Mouse (Mus musculus): ENCODE results near the gene Samd8.

The Samd8 gene

DNA sequence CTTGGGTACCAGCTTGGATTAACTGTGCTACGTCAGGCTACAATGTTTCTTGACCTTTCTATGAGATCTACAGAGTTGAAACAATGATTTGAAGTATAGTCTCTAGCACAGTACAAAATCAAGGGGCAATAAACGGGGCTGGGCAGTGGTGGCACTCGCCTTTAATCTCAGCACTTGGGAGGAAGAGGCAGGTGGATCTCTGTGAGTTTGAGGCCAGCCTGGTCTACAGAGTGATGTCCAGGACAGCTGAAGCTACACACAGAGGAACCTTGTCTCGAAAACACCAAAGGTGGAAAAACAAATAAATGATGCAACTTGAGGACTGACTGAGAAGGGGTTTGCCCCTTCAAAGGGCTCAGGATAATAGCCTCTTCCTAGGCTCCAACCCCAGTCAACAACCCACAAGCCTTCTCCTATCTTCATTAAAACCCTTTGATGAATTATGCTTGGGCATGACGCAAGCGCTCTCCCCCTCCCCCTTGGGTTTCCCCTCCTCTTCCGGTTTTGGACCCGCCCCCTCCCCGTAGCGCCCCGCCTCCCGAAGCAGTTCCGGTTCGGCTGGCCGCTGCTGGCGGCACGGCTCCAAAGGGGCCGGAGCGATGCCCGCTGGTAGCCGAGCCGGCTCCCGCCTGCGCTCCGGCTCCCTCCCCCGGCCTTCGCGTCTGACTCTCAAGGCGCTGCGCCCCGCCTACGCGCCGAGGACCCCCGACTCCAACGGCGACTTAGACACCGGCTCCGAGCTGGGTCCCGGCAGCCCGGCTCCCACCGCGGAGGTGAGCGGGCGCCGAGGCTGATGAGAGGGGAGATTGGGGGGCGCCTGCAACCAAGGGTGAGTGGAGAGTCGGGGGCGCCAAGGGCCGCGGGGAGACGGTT lies at the start of gene Samd8:
Samd8 (plus strand) TSS at position 524 of the 873 bp plus-strand sequence.
- peak; percentile 83 for DNase-seq (ENCODE audit: low spot score)

DNA sequence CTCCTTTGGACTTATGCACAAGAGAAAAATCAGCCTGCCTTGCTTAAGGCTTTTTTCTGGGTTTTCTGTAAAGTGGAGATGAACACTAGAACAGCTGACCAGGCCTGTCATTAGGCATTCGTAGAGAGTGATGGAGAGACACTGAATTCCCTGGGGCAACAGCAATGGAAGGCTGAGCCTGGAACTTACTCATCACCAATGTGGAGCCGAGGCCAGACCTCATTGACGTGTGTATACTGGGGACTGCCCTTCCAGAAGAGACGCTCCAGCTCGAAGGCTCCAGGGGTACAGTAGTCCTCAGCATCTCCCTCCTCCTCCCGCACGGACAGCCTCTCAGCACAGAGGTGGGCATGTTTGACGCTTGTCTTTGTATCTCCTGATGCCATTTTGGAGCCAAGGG lies 47.6 kb upstream of the Samd8 start:
- DNase-seq (ENCODE audit: low spot score), result no peak

DNA sequence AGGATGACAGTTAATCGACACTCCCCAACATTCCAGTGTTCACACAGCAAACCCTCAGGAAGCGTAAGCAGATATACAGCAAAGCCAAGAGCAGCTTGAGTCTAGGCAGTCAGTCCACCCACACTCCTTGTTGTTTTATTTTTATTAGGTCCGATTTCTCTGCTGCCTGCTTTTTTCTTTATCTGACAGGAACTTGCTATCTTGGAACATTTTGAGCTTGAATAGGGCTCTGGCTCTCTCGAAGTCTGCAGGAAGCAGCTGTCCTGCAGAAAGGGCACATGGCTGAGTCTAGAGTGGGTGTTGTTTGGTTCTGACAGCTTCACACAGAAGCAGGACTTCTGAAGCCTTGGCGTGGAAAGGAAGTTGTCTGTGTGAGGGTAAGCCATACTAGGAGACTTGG lies 47.1 kb upstream of the Samd8 start:
- DNase-seq (ENCODE audit: low spot score), result no peak

DNA sequence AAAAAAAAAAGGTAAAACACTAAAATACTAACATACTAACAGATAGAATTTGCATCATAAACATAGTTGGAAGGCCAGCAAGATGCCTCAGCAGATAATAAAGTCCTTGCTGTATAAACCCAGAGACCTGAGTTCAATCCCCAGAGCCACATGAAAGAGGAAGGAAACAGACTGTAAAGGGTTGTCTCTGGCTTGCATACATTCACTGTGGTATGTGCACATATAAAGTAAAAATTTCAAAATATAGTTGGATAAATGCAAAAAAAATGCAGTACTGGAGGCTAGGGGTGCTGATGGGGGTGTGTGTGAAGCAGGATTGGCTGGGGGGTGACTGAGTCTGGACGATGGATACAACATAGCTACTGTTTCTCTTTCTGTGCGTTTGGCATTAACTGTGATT lies 44.9 kb upstream of the Samd8 start:
- DNase-seq (ENCODE audit: low spot score), result no peak

DNA sequence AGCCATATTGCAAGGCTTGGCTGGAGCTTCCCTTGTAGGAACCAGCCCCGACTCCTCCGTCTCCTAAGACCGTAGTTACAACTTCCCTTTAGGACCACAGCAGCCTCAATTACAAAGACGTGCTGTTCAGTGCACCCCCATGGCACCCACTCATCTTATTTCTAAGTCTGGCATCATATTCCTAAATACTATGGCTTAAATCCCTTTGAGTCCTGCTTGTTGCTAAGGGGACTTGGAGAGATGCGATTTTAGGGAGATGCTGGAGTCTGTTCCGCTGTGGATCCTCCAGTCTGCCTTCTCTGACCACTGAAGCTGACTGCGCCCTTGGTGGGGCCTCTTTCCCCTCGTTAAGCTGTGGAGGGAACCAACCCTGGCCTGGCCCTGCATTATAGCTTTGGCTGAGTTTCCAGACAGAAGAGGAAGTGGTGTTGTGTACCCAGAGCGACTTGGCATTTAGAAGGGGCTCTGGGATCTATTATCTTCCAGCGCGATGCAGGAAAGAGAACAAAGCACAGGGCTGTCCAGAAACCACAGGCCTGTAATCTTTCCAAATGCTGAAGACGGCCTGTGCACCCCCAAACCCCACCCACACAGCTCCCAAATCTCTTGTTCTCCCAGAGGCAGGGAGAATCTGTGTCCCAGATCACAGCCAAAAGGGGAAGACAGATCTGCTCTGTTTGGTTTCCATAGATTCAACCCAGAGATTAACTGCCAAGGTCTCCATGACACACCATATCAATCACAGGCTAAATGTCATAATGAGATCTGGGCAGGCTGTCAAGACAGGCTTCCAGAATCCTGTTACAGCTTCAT lies 43.4 kb upstream of the Samd8 start:
- no peak for DNase-seq (ENCODE audit: low spot score)

DNA sequence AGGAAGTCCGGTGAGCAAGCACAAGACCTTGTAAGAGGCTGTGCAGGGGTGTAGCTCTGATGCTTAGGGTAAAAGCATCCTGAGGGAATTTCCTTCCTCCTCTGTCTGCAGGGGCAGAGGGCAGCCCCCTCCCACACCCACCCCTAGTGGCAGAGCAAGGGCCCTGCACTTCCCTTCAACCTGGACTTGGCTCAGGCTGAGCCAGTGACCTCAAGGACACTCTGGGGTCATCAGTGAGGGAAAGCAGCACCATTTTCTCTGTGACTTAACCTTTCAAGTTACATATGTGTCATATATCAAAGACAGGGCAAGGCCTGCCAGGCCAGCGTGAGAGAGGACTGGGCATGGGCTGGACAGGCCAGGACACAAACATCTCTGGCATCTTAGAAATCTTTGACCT lies 40.8 kb upstream of the Samd8 start:
- no peak for DNase-seq (ENCODE audit: low spot score)

DNA sequence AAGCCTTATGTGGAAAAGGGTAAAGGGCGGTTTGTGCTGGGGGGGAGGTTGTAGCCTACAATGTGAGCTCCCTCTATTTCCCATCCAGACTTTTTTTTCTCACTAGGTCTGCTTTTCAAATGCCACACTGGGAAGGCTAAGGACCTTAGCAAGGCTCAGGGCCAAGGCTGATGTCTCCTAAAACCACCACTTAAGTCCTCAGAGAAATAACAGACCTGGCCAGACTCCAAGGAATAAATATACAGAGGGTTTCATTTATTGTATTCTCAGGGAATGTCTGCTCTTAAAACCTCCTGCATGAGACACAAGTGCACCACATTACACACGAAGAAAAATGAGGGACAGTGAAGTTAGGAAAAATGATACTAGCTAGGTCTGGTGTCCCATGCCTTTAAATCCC lies 39.1 kb upstream of the Samd8 start:
- no peak for DNase-seq (ENCODE audit: low spot score)

DNA sequence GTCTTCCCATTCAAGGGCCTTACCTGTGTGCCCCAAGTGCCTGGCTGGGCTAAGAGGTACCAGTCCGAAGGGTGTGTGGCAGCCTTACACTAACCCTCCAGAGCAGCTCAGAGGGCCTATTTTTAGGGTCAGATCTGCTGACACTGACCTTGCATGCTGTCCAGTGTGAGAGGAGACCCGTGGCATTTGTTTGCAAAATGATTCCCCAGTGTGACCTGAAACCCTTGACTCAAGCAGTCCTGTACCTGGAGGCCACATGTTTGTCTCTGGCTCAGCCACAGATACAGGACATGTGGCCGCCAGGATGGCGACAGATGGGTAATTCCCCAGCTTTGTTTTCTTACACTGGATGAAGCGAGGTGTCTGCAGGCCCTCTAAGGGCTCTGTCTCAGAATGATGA lies 35.8 kb upstream of the Samd8 start, which contains the start of gene Dupd1:
Dupd1 (minus strand) TSS at position 91 of the 400 bp plus-strand sequence.
- DNase-seq (ENCODE audit: low spot score), result no peak

DNA sequence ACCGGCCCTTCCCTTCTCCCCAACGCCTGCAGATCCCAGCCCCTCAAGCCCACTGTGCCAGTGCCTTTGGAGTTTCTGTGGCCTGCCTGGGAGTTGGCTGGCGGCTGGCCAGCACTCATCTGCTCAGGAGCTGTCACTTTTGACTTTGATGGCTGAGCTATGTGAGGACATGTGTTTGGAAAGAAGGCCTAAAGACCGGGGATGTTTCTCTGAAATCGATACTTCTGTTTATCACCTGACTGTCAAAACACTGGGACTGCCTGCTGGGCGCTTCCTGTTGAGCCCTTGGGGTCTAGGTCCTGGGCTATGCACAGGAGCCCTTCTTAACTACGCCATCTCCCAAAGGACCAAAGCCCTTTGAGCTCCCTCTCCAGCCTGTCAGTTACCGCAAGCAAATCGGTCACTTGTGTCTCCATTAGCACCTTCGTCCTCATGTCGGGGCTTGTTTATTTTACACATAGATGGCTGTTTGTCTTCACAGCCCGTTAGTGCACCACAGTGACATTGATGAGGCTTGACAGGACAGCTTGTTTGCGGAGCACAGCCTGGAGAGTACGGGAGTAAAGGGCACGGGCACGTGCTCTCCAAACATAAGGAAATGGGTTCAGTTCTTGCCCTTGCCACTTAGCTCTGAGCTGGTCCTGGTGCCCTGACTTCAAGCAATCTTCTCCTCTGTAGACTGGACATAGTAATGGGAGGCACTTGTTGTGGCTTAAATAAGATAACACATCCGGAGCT lies 30.5 kb upstream of the Samd8 start:
- no peak for DNase-seq (ENCODE audit: low spot score)

DNA sequence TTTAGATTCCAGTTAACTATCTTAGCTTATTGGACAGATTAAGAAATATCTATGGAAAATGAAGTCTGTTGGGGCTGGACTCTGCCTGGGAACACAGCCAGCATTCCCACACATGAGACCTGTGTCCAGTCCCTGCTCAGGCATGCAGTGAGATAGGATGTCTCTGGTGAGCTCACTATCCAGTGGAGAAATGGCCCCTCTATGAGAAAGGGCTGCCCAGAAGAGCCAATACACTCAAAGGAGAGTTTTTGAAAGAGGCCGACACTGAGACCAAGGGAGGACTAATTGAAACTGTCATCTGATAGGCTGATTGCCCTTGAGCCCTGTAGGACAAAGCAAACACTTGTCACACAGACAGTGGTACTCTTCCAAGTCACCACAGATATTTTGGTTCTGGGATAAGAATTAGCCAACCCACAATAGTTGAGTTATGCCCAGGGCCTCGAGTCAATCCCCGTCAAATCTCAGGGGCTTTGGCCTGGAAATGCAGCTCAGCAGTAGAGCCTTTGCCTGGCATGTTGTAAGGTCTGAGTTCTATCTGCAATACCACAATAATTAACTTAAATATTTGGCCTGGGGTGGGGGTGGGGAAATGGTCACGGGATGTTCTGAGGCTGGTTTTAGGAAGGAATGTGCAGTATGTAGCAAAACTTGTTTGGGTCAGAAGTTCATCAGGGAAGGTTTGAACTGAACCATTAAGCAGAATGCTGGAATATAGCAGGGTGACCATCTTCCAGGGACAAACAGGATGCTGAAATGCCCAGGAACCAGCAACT lies 29.7 kb upstream of the Samd8 start:
- DNase-seq (ENCODE audit: low spot score), result no peak

DNA sequence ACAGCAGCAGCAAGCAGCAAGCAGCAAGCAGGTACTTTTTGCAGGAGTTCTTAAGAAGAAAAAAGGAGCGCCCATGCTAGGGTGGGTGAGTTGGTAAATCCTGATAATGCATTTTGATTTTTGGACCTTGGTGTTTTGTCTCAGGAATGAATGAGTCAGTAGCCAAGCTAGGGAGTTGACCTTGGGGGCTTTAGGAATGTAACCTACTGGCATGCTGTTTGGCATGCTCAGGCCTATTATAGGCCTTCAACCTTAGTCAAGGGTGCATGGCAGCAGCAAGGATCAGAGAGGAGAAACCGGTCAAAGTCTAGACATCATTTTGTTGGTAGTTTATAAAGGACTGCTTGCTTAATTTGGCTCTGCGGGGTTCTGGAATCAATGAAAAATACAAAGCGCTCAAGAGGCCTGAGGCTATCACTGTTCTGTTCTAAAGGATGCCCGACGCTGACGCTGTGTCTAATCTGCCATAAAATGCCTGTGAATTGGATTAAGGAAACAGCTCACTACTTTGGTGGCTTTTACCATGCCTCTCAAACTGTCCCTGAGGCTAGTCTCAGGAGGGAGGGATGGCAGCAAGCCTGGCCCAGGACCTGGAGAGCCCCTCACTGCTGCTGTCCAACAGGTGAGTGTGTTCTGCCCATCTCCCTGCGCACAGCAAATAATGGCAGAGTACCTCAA lies 28.2 kb upstream of the Samd8 start:
- DNase-seq (ENCODE audit: low spot score), result no peak

DNA sequence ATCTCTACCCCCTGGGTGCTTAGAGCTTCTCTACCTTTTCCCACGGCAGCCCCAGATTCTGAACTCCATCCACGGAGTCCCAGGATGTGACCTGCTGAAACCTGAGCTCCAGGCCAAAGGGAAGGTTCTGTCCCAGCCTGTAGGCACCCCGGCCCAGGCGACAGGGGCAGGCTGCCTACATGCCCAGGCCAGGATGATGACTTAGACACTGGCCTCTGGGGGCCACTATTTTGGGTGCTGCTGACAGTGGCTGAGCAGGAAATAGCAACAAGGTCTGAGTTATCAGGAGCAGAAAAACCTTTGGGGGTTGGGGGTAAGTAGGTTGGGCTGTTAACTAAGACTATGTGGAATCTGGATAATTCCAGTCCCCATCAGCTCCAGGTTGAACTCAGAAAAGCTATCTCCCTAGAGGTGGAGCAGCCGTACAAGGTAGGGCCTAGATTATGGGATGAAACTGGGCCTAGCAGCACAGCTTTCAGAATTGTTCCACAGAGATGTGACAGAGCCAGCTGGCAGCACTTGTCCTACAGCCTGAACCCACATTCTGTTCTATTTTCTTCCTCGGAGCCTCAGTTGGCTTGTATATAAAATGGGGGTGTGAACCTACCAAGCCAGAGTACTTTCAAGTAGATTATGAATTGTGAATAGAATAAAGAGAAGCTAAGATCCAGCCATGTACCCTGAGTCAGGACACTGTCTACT lies 21.1 kb upstream of the Samd8 start:
- DNase-seq (ENCODE audit: low spot score), result no peak

DNA sequence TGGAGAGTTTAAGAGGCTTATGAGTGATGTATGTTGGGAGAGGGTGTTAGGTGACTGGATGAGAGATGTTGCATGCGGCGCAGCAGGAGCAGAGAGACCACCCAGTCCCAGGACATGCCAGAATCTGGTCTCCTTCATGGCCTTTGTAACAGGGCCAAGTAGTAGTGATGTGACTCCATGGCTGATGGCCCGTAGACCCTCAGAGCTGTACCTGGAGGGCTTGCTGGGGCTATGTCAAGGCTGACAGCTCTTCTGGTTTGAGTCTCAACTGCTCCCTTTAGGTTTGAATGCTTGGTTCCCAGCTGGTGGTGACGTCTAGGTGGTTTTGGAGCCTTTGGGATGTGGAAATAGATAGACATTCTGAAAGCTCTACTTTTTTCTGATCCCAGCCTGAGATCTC lies 20.4 kb upstream of the Samd8 start:
- no peak for DNase-seq (ENCODE audit: low spot score)

DNA sequence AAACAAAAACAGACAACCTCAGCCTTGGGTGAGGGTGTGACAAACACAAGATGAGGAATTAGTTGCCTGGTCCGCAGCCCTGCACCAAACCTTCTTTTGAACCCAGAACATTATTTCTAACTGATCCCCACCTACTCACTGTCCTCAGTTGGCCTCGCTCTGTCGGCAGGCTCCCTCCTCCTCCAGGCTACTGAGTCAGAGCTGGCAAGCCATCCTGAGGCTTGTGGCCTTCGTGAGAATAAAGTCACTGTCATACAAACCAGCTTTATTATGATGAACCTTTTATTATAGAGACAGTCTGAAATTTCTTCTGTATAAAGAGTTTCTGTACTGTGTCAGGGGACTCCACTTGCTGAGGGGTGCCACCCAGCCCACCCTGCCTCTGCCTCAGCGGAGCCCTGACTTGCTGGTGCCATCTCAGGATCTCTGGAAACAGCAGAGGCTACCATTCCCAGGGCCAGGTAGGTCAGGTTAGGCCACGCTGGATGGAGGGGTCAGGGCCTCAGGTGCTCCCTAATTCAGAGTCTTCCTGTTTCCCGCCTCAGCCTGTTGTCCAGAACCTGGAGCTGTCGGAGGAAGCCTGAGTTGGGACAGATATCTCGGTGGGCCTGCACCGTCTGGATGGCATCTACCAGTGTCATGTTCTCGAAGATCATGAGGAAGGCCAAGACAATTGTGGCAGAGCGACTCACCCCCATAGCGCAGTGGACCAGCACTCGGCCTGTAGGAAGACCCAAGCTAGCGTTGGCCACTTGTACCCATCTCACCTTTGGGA lies 17.0 kb upstream of the Samd8 start:
- DNase-seq (ENCODE audit: low spot score), result no peak

DNA sequence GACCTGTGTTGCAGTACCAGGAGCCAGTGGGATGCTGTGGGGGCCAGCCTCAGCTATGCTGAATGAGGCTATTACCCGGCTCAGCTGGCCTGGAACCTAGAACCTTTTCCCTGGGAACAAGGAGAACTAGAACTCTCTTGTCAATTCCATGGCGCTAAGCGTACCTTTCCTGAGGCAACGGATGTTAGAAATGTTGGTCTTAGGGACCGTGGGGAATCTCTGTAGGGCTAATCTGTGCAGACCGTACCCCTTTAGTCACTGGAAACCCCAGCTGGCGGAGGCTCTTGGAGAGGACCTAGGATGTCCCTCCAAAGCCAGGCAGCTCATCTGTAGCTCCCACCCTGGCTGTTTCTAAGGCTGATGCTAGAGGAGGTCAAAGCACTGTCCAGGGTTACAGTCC lies 10.0 kb upstream of the Samd8 start:
- DNase-seq (ENCODE audit: low spot score), result no peak

DNA sequence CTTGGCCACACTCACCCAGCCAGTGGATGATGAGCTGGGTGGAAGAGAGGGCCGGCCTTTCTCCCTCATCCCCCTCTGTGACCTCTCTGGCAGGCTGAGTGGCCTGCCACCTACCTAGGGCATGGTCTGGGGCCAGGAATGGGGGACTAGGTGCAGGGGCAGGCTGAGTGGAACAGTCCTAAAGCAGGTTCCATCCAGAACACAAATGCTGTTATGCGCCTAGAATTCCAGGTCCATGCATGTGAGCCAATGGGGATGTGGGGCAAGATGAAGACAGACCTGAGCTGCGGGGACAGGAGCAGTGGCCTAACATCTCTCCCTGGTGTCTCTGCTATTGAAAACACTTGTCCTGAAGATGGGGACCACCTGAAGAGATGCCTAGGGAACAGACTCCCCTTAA lies 9.0 kb upstream of the Samd8 start:
- DNase-seq (ENCODE audit: low spot score), result no peak

DNA sequence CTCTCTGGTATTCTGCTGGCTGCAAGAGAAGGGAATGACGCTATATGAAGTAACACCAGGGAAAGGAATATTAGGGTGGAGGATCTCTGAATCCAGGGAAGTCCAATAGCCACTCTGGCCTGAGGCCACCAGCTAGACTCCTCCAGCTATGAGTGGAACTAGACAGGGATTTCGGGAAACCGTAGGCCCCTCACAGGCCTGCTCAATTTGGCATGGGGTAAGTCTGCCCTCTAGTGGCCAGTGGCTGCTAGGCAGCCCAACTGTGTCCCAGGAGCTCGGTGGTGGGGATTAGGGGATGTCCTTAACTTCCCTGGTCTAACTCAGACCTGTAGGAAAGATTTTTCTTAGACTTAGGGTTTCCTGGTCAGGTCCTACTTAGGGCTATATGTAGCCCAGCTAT lies 8.5 kb upstream of the Samd8 start:
- peak; percentile 65 for DNase-seq (ENCODE audit: low spot score)

DNA sequence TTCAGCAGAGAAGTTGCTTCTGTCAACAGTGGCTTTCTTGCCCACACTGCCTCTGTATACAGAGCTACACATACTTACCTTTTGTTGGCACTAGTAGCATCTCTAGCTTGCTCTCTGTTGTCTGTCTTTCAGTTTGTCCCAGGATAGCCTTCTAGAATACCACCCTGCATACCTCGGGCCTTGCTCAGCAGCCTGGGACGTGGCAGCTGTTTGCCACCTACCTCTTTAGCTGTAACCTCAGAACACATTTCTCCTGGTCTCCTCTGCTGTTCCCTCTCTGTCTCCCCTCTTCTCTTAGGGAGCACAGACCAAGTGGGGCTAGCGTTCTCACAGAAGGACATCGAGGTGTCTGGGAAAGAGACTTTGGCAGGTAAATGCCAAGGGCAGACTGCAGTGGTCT lies 7.9 kb upstream of the Samd8 start:
- DNase-seq (ENCODE audit: low spot score), result no peak

DNA sequence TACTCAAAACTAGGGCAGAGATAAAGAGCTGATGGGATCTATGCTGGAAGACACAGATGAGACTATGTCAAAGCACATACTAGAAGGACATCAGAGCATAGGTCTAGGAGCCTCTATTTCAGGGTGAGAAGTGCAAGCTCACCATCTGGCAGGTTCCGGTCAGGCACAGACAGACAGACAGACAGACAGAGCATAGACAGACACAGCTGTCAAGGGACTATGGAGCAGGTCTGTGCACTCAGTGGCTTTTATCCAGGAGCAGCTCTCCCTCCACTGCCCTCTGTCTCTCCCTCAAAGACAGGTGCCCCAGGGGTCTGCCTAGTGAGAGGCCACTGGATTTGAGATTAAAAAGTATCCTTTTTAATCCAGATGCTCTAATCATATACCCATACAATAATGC lies 6.2 kb upstream of the Samd8 start:
- DNase-seq (ENCODE audit: low spot score), result no peak

DNA sequence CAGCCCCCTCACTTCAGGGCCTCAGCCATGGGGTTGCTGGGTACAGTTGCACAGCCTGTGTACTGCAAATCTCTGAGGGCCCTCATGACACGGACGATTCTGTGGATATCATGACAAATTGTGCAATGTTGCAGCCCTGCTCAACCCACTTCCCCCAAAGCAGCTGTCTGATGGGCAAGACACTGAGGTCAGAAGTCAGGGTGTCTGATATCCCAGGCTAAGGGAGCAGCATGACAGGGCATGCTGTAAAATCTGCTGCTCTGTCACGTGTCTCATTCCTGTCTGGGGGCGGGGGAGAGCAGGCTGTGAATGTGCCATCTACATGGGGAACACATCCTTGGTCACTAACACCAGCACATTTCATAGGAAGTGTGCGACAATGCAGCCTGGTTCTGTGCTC lies 5.2 kb upstream of the Samd8 start:
- no peak for DNase-seq (ENCODE audit: low spot score)
